Mouse (Mus musculus) liver, postnatal 0 days (tissue): Measurements from ENCODE around the gene Mfrp. TPM values are rescaled to one million over a fixed set of nuclear protein-coding genes. Genes with fewer than 3 reads are reported as not detected.

Experiments
- ATAC-seq: fragments of 200-750 bp; cut with Nextera tagmentation; 2 replicates; pipeline ENCODE4 v1.8.0; 2017; ENCODE audit warnings: mild to moderate bottlenecking, moderate library complexity
- DNase-seq: peaks from one replicate; pipeline ENCODE4 v3.0.0-alpha.2; 2016
- H3K27ac ChIP-seq: fragments of 300-500 bp; sonication (generic); 2 replicates; pipeline ENCODE4 v1.5.1; 2014; ENCODE audit warnings: antibody characterized with exemption, moderate library complexity, mild to moderate bottlenecking, low read depth
- H3K27me3 ChIP-seq: fragments of 300-500 bp; sonication (generic); 2 replicates; pipeline ENCODE4 v1.6.1; 2014; ENCODE audit warnings: low read length, control low read depth, mixed read lengths; ENCODE audit not compliant: insufficient read depth
- H3K36me3 ChIP-seq: fragments of 300-500 bp; sonication (generic); replicated peaks from 2 replicates; pipeline ENCODE4 v1.6.1; 2014; ENCODE audit warnings: mild to moderate bottlenecking, control low read depth, low read length, moderate library complexity, mixed read lengths; ENCODE audit not compliant: insufficient read depth
- H3K4me1 ChIP-seq: fragments of 300-500 bp; sonication (generic); 2 replicates; pipeline ENCODE4 v1.6.1; 2014; ENCODE audit warnings: antibody characterized with exemption, mild to moderate bottlenecking, control low read depth; ENCODE audit not compliant: insufficient read depth
- H3K4me2 ChIP-seq: fragments of 300-500 bp; sonication (generic); 2 replicates; pipeline ENCODE4 v1.6.1; 2014; ENCODE audit warnings: low read depth, mild to moderate bottlenecking, low read length, moderate library complexity, mixed read lengths
- H3K4me3 ChIP-seq: fragments of 300-500 bp; sonication (generic); 2 replicates; pipeline ENCODE4 v1.5.1; 2014; ENCODE audit warnings: low read depth, low read length
- H3K9ac ChIP-seq: fragments of 300-500 bp; sonication (generic); replicated peaks from 2 replicates; pipeline ENCODE4 v1.6.1; 2014; ENCODE audit warnings: mild to moderate bottlenecking, moderate library complexity
- H3K9me3 ChIP-seq: fragments of 300-500 bp; sonication (generic); 2 replicates; pipeline ENCODE4 v1.6.1; 2016; ENCODE audit warnings: mild to moderate bottlenecking, control low read depth, low read length, mixed read lengths
- CTCF ChIP-seq: sonication (generic); IDR thresholded peaks from 2 replicates; pipeline ENCODE4 v1.5.1; 2016; ENCODE audit warnings: antibody characterized with exemption, low read depth
- EP300 ChIP-seq: IDR thresholded peaks from 2 replicates; pipeline ENCODE4 v1.6.1; 2016; ENCODE audit warnings: antibody characterized with exemption, low read depth, mild to moderate bottlenecking
- WGBS: fragments of 180-500 bp; shearing (Covaris S2); extraction: QIAGEN DNeasy Blood & Tissue Kit; methylation state at CpG from one replicate; pipeline ENCODE4 v1.1.7; 2014; ENCODE audit not compliant: insufficient replicate concordance; 5-methylcytosine and 5-hydroxymethylcytosine counted together
- polyA plus RNA-seq: library from polyadenylated mRNA; unstranded; fragments of >200 nt; fragmentation: Nextera tagmentation; extraction: Ambion mirVana; gene quantifications from 2 replicates; pipeline ENCODE4 v1.2.1, GENCODE M21; 2015

Mfrp gene
- polyA plus RNA-seq, 1 experiment from 2014 or later, result not detected

DNA sequence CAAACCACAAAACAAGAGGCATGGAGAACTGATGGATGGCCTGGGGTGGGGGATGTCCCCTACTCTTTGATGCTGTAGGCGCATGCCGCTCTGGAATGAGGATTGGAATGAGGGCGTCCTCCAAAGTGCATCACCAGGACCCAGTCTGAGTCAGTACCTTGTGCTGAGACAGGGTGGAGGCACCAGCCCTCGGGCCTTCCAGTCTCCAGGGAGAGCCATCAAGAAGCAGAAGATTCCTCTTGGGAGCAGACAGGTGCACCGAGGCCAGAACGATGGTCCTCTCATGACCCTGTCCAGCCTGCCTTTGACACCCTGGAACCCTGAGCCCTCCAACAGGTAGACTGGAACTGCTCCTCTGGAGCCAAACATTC is 33.6 kb upstream of the Mfrp start:
- Histone ChIP-seq H3K27me3 (no peaks in the 10 kb centered on the region), H3K4me1 (peaks cover 8% of the 10 kb centered on the region; the same call in 1 of the 2 replicates), H3K27ac (no peak overlapping the region), H3K4me2 (no peak overlapping the region), H3K4me3 (no peak overlapping the region), H3K9ac (no peak overlapping the region), H3K36me3 (no peaks in the 10 kb centered on the region), H3K9me3 (no peaks in the 10 kb centered on the region)
- TF ChIP-seq CTCF (no peak), EP300 (no peak)
- ATAC-seq (no peak), DNase-seq (no peak)
- 72% methylated on average over 6 of the region's 6 CpGs for WGBS

DNA sequence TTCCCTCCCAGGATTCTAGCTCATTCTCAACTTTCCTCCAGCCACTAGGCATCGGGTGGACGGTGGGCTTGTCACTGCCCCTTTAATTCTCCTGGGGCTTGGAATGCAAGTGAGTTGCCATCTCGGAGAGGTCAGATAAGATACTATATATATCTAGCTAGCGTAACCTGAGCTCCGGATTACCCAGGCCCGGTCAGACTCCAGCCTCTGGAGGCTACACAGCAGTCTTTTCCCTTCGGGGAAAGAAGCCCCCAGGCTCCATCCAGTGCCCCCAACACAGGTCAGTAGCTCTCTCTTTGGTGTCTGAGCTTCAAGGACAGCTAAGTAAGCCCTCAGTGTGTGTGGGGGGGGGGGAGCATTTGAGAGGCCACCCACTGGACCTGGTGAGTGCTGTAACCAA is 32.3 kb upstream of the Mfrp start:
- H3K27ac ChIP-seq, result no peak overlapping the region
- no peaks in the 10 kb centered on the region for H3K36me3 ChIP-seq
- no peak overlapping the region for H3K4me2 ChIP-seq
- 37% methylated on average over 7 of the region's 7 CpGs for WGBS
- DNase-seq, result no peak
- H3K27me3 ChIP-seq, result no peaks in the 10 kb centered on the region
- no peaks in the 10 kb centered on the region for H3K9me3 ChIP-seq
- no peak overlapping the region for H3K9ac ChIP-seq
- peaks cover 8% of the 10 kb centered on the region; the same call in 1 of the 2 replicates for H3K4me1 ChIP-seq
- ATAC-seq, result no peak
- TF ChIP-seq CTCF (no peak), EP300 (no peak)
- no peak overlapping the region for H3K4me3 ChIP-seq

DNA sequence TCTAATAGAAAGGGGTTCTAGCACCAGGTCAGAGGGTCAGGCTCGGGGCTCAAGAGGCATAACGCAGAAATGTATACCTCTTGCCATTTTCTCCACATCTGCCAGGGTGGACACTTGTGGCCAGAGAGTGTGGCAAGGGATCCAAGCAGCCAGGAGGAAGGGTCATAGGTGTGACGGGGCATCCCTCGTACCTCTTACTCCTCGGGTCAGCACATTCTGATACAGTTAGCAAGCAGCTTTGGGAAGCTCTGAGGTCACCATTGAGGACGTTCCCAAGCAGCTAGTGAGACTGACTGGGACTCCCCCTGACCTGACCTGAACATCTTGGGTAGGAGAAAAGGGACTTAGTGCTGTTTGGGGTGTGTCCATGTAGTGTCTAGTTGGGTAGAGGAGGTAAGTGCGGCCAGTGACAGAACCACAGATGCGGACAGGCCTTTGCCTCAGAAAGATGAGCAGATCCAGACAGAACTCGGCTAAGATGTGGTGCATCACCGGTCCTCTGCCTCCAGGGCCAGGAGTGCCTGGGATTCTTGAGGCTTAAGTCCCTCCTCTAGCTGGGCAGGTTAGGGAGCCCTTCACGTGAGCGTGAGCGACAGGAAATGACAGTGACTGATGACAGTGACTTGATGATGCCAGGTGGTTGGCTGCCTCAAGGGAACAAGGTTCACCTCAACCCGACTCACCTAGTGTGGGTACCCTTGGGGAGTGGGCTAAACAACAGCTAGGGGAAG is 31.3 kb upstream of the Mfrp start:
- Histone ChIP-seq H3K27me3 (no peaks in the 10 kb centered on the region), H3K4me3 (no peak overlapping the region), H3K36me3 (no peaks in the 10 kb centered on the region), H3K4me2 (no peak overlapping the region), H3K9me3 (no peaks in the 10 kb centered on the region), H3K27ac (no peak overlapping the region), H3K9ac (no peak overlapping the region), H3K4me1 (peaks cover 8% of the 10 kb centered on the region; the same call in 1 of the 2 replicates)
- no peak for ATAC-seq
- TF ChIP-seq CTCF (no peak), EP300 (no peak)
- WGBS, result 68% methylated on average over 14 of the region's 14 CpGs
- DNase-seq, result no peak

DNA sequence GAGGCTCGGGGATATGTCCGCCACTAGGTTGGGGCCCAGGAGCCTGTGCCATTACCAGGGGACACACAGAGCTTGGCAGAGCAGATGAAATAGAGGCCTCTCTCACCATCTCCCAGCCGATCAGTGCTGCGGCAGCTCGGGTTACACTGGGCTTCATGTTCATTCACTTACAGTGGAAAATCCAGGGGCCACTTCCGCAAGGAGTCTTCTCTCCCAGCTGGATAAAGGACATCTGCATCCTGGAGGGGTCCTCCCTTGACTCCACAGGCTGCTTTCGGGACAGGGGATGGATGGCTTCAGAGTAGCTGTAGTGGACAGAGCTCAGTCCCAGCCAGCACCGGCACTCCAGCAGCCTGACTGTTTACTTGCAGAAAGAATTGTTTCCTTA is 30.7 kb upstream of the Mfrp start:
- no peak overlapping the region for H3K27ac ChIP-seq
- no peaks in the 10 kb centered on the region for H3K36me3 ChIP-seq
- H3K4me2 ChIP-seq, result no peak overlapping the region
- ATAC-seq (no peak), DNase-seq (no peak)
- WGBS, result 70% methylated on average over 8 of the region's 8 CpGs
- no peak overlapping the region for H3K4me3 ChIP-seq
- no peak overlapping the region for H3K9ac ChIP-seq
- TF ChIP-seq CTCF (no peak), EP300 (no peak)
- no peaks in the 10 kb centered on the region for H3K9me3 ChIP-seq
- peaks cover 8% of the 10 kb centered on the region; the same call in 1 of the 2 replicates for H3K4me1 ChIP-seq
- no peaks in the 10 kb centered on the region for H3K27me3 ChIP-seq

- no peak overlapping the region for H3K4me3 ChIP-seq
- no peak overlapping the region for H3K9ac ChIP-seq
- H3K27ac ChIP-seq, result no peak overlapping the region
- no peak overlapping the region for H3K4me2 ChIP-seq
- H3K36me3 ChIP-seq, result no peaks in the 10 kb centered on the region
- H3K4me1 ChIP-seq, result peaks cover 7% of the 10 kb centered on the region; the same call in 1 of the 2 replicates
- ATAC-seq (no peak), DNase-seq (no peak)
- H3K9me3 ChIP-seq, result no peaks in the 10 kb centered on the region
- no peaks in the 10 kb centered on the region for H3K27me3 ChIP-seq
- WGBS, result 49% methylated on average over 11 of the region's 11 CpGs
- TF ChIP-seq EP300 (no peak), CTCF (no peak)
Measured at GRCm38 (mm10) chr9:44071914-44072598, 29.5 kb upstream of the Mfrp start.

- H3K9me3 ChIP-seq, result no peaks in the 10 kb centered on the region
- H3K36me3 ChIP-seq, result no peaks in the 10 kb centered on the region
- no peaks in the 10 kb centered on the region for H3K27me3 ChIP-seq
- WGBS, result 50% methylated on average over 4 of the region's 4 CpGs
- H3K4me3 ChIP-seq, result no peak overlapping the region
- DNase-seq (no peak), ATAC-seq (no peak)
- H3K4me1 ChIP-seq, result peaks cover 2% of the 10 kb centered on the region; the same call in 1 of the 2 replicates
- no peak overlapping the region for H3K4me2 ChIP-seq
- no peak overlapping the region for H3K27ac ChIP-seq
- TF ChIP-seq EP300 (no peak), CTCF (no peak)
- H3K9ac ChIP-seq, result no peak overlapping the region
Measured at GRCm38 (mm10) chr9:44072599-44072915, 29.0 kb upstream of the Mfrp start.
